Mouse (Mus musculus): ENCODE measurements at regions not wholly inside any gene's neighbourhood (a gene's known extent, or its start where the extent isn't known, plus 50 kb on each side); places are given as distances from the start of the nearest gene placed in this dataset.

GRCm38 (mm10) chr9:51418923-51419482 lies 90.3 kb upstream of the 1810046K07Rik start:
- H3K27ac ChIP-seq (ENCODE audit: insufficient read depth, low read depth, low read length, poor library complexity, severe bottlenecking), result no peak overlapping the region
- H3K9me3 ChIP-seq (ENCODE audit: control insufficient read depth, insufficient read depth, low read depth, low read length), result no peaks in the 10 kb centered on the region
- H3K4me3 ChIP-seq (ENCODE audit: insufficient read depth in 1 of 2, low read depth in 1 of 2, low read length in 2 of 2, poor library complexity in 1 of 2, severe bottlenecking in 1 of 2), result no peak overlapping the region
- H3K9ac ChIP-seq (ENCODE audit: insufficient read depth, low read depth, low read length, poor library complexity, severe bottlenecking), result no peak overlapping the region
- in situ Hi-C loops (cut with MboI; ENCODE audit: low sequenced_read_pairs in 2 of 2, unreplicated experiment in 2 of 2), result no loop called here
- H3K36me3 ChIP-seq (ENCODE audit: control insufficient read depth, insufficient read depth, low read length, poor library complexity, severe bottlenecking), result no peaks in the 10 kb centered on the region
- TF ChIP-seq ZNF384 (IDR thresholded peaks at IDR 0.05; ENCODE audit: low read depth, low read length), result no peak
- no peak for DNase-seq (ENCODE audit: low read depth, low spot score)
- H3K4me1 ChIP-seq (ENCODE audit: control insufficient read depth in 2 of 2, insufficient read depth in 2 of 2, low read length in 2 of 2, poor library complexity in 1 of 2), result no peaks in the 10 kb centered on the region

GRCm38 (mm10) chr9:51422553-51422952 lies 93.8 kb upstream of the 1810046K07Rik start:
- no peak overlapping the region for H3K4me3 ChIP-seq (ENCODE audit: insufficient read depth in 1 of 2, low read depth in 1 of 2, low read length in 2 of 2, poor library complexity in 1 of 2, severe bottlenecking in 1 of 2)
- no peaks in the 10 kb centered on the region for H3K4me1 ChIP-seq (ENCODE audit: control insufficient read depth in 2 of 2, insufficient read depth in 2 of 2, low read length in 2 of 2, poor library complexity in 1 of 2)
- TF ChIP-seq ZNF384 (IDR thresholded peaks at IDR 0.05; ENCODE audit: low read depth, low read length) (no peak), MAFK (IDR thresholded peaks at IDR 0.05; ENCODE audit: insufficient read depth, low read depth, low read length) (no peak), HCFC1 (IDR thresholded peaks at IDR 0.05; ENCODE audit: borderline replicate concordance, insufficient read depth, low read length) (no peak), ZC3H11A (IDR thresholded peaks at IDR 0.05; ENCODE audit: borderline replicate concordance, low read depth, low read length) (no peak), CHD2 (IDR thresholded peaks at IDR 0.05; ENCODE audit: low read depth, low read length) (no peak)
- no peak overlapping the region for H3K9ac ChIP-seq (ENCODE audit: insufficient read depth, low read depth, low read length, poor library complexity, severe bottlenecking)
- no peak for DNase-seq (ENCODE audit: low read depth, low spot score)
- no peaks in the 10 kb centered on the region for H3K36me3 ChIP-seq (ENCODE audit: control insufficient read depth, insufficient read depth, low read length, poor library complexity, severe bottlenecking)
- no peak overlapping the region for H3K27ac ChIP-seq (ENCODE audit: insufficient read depth, low read depth, low read length, poor library complexity, severe bottlenecking)
- H3K9me3 ChIP-seq (ENCODE audit: control insufficient read depth, insufficient read depth, low read depth, low read length), result no peaks in the 10 kb centered on the region
- in situ Hi-C loops (cut with MboI; ENCODE audit: low sequenced_read_pairs in 2 of 2, unreplicated experiment in 2 of 2), result no loop called here

GRCm38 (mm10) chr9:51423341-51423740 lies 94.6 kb upstream of the 1810046K07Rik start:
- Histone ChIP-seq H3K9me3 (ENCODE audit: control insufficient read depth, insufficient read depth, low read depth, low read length) (no peaks in the 10 kb centered on the region), H3K36me3 (ENCODE audit: control insufficient read depth, insufficient read depth, low read length, poor library complexity, severe bottlenecking) (no peaks in the 10 kb centered on the region), H3K9ac (ENCODE audit: insufficient read depth, low read depth, low read length, poor library complexity, severe bottlenecking) (no peak overlapping the region), H3K4me3 (ENCODE audit: insufficient read depth in 1 of 2, low read depth in 1 of 2, low read length in 2 of 2, poor library complexity in 1 of 2, severe bottlenecking in 1 of 2) (no peak overlapping the region), H3K27ac (ENCODE audit: insufficient read depth, low read depth, low read length, poor library complexity, severe bottlenecking) (no peak overlapping the region), H3K4me1 (ENCODE audit: control insufficient read depth in 2 of 2, insufficient read depth in 2 of 2, low read length in 2 of 2, poor library complexity in 1 of 2) (no peaks in the 10 kb centered on the region)
- TF ChIP-seq ZC3H11A (IDR thresholded peaks at IDR 0.05; ENCODE audit: borderline replicate concordance, low read depth, low read length), result no peak
- TF ChIP-seq CHD2 (IDR thresholded peaks at IDR 0.05; ENCODE audit: low read depth, low read length), result no peak
- TF ChIP-seq MAFK (IDR thresholded peaks at IDR 0.05; ENCODE audit: insufficient read depth, low read depth, low read length), result no peak
- TF ChIP-seq ZNF384 (IDR thresholded peaks at IDR 0.05; ENCODE audit: low read depth, low read length), result no peak
- TF ChIP-seq HCFC1 (IDR thresholded peaks at IDR 0.05; ENCODE audit: borderline replicate concordance, insufficient read depth, low read length), result no peak
- no peak for DNase-seq (ENCODE audit: low read depth, low spot score)
- in situ Hi-C loops (cut with MboI; ENCODE audit: low sequenced_read_pairs in 2 of 2, unreplicated experiment in 2 of 2), result no loop called here

GRCm38 (mm10) chr9:51430426-51430825 lies 101.7 kb upstream of the 1810046K07Rik start:
- in situ Hi-C loops (cut with MboI; ENCODE audit: low sequenced_read_pairs in 2 of 2, unreplicated experiment in 2 of 2), result no loop called here

GRCm38 (mm10) chr9:51437130-51437529 lies 108.4 kb upstream of the 1810046K07Rik start:
- TF ChIP-seq ZC3H11A (IDR thresholded peaks at IDR 0.05; ENCODE audit: borderline replicate concordance, low read depth, low read length), result no peak
- no peak for TF ChIP-seq ZNF384 (IDR thresholded peaks at IDR 0.05; ENCODE audit: low read depth, low read length)
- no peak for TF ChIP-seq CHD2 (IDR thresholded peaks at IDR 0.05; ENCODE audit: low read depth, low read length)
- TF ChIP-seq HCFC1 (IDR thresholded peaks at IDR 0.05; ENCODE audit: borderline replicate concordance, insufficient read depth, low read length), result no peak
- TF ChIP-seq MAFK (IDR thresholded peaks at IDR 0.05; ENCODE audit: insufficient read depth, low read depth, low read length), result no peak
- H3K4me3 ChIP-seq (ENCODE audit: insufficient read depth in 1 of 2, low read depth in 1 of 2, low read length in 2 of 2, poor library complexity in 1 of 2, severe bottlenecking in 1 of 2), result no peak overlapping the region
- no peaks in the 10 kb centered on the region for H3K4me1 ChIP-seq (ENCODE audit: control insufficient read depth in 2 of 2, insufficient read depth in 2 of 2, low read length in 2 of 2, poor library complexity in 1 of 2)
- no peak overlapping the region for H3K9ac ChIP-seq (ENCODE audit: insufficient read depth, low read depth, low read length, poor library complexity, severe bottlenecking)
- no peaks in the 10 kb centered on the region for H3K9me3 ChIP-seq (ENCODE audit: control insufficient read depth, insufficient read depth, low read depth, low read length)
- in situ Hi-C loops (cut with MboI; ENCODE audit: low sequenced_read_pairs in 2 of 2, unreplicated experiment in 2 of 2), result no loop called here
- no peak for DNase-seq (ENCODE audit: low read depth, low spot score)
- H3K27ac ChIP-seq (ENCODE audit: insufficient read depth, low read depth, low read length, poor library complexity, severe bottlenecking), result no peak overlapping the region
- no peaks in the 10 kb centered on the region for H3K36me3 ChIP-seq (ENCODE audit: control insufficient read depth, insufficient read depth, low read length, poor library complexity, severe bottlenecking)

More at GRCm38 (mm10) chr9:51430426-51430825, 101.7 kb upstream of the 1810046K07Rik start:
- no peak overlapping the region for H3K9ac ChIP-seq (ENCODE audit: insufficient read depth, low read depth, low read length, poor library complexity, severe bottlenecking)
- no peak overlapping the region for H3K4me3 ChIP-seq (ENCODE audit: insufficient read depth in 1 of 2, low read depth in 1 of 2, low read length in 2 of 2, poor library complexity in 1 of 2, severe bottlenecking in 1 of 2)
- DNase-seq (ENCODE audit: low read depth, low spot score), result no peak
- H3K4me1 ChIP-seq (ENCODE audit: control insufficient read depth in 2 of 2, insufficient read depth in 2 of 2, low read length in 2 of 2, poor library complexity in 1 of 2), result no peaks in the 10 kb centered on the region
- H3K36me3 ChIP-seq (ENCODE audit: control insufficient read depth, insufficient read depth, low read length, poor library complexity, severe bottlenecking), result no peaks in the 10 kb centered on the region
- no peak overlapping the region for H3K27ac ChIP-seq (ENCODE audit: insufficient read depth, low read depth, low read length, poor library complexity, severe bottlenecking)
- no peaks in the 10 kb centered on the region for H3K9me3 ChIP-seq (ENCODE audit: control insufficient read depth, insufficient read depth, low read depth, low read length)
- TF ChIP-seq HCFC1 (IDR thresholded peaks at IDR 0.05; ENCODE audit: borderline replicate concordance, insufficient read depth, low read length) (no peak), MAFK (IDR thresholded peaks at IDR 0.05; ENCODE audit: insufficient read depth, low read depth, low read length) (no peak), ZC3H11A (IDR thresholded peaks at IDR 0.05; ENCODE audit: borderline replicate concordance, low read depth, low read length) (no peak), ZNF384 (IDR thresholded peaks at IDR 0.05; ENCODE audit: low read depth, low read length) (no peak), CHD2 (IDR thresholded peaks at IDR 0.05; ENCODE audit: low read depth, low read length) (no peak)
